13 mouse cellular contexts compared by ENCODE assay signal in genomic region chr12:85623711-85624110, GRCm38 (mm10). TPM values are rescaled to one million over a fixed set of nuclear protein-coding genes. Genes with fewer than 3 reads are reported as not detected.
DNase-seq lines count a peak whose midpoint lies in the region; ATAC-seq lines count a peak whose summit lies in the region.
"Had no signal": no experiment of that assay in that cellular context is flagged by ENCODE, and none has a peak within 500 bp of the region (broad histone marks: within the 10 kb centered on the region; RNA-seq: fewer than 3 reads in every experiment).

No protein-coding gene starts in this region.

- no peak for DNase-seq in heart, adult 11 months
- DNase-seq in liver, embryonic 11.5 days (ENCODE audit: low spot score), result no peak
- DNase-seq in embryonic facial prominence, embryonic 14.5 days (ENCODE audit: low spot score), result no peak
- DNase-seq in lung, postnatal 25 days (ENCODE audit: low spot score), result peak; percentile 54
- DNase-seq in midbrain, embryonic 14.5 days, result no peak
- DNase-seq in adrenal gland, postnatal 14 days, result no peak
- DNase-seq: cerebellum, adult 11 months; heart, postnatal 36 days; right cerebral cortex, postnatal 14 days had no signal

- H3K9ac ChIP-seq in heart, embryonic 16.5 days (ENCODE audit: low read length), result 0 out of 2 replicates have a peak overlapping the region, but pooled peaks have one; percentile 23
- no peak overlapping the region for H3K9ac ChIP-seq in liver, embryonic 12.5 days
- H3K9ac ChIP-seq in liver, embryonic 11.5 days (ENCODE audit: low read depth, low read length), result no peak overlapping the region
- H3K9ac ChIP-seq in embryonic facial prominence, embryonic 14.5 days (ENCODE audit: low read depth, low read length), result no peak overlapping the region
- no peak overlapping the region for H3K9ac ChIP-seq in midbrain, embryonic 14.5 days (replicated peaks; ENCODE audit: low read length)
- H3K9ac ChIP-seq: midbrain, embryonic 15.5 days; stomach, embryonic 15.5 days had no signal

- H3K4me3 ChIP-seq in heart, embryonic 16.5 days (ENCODE audit: low read length), result no peak overlapping the region
- H3K4me3 ChIP-seq in liver, embryonic 12.5 days, result no peak overlapping the region
- H3K4me3 ChIP-seq in liver, embryonic 11.5 days (ENCODE audit: low read depth, low read length), result no peak overlapping the region
- H3K4me3 ChIP-seq in embryonic facial prominence, embryonic 14.5 days (ENCODE audit: low read depth, low read length), result no peak overlapping the region
- H3K4me3 ChIP-seq in midbrain, embryonic 14.5 days (replicated peaks; ENCODE audit: low read depth, low read length), result no peak overlapping the region
- H3K4me3 ChIP-seq: midbrain, embryonic 15.5 days; stomach, embryonic 15.5 days had no signal

- H3K9me3 ChIP-seq in heart, embryonic 16.5 days (replicated peaks; ENCODE audit: control insufficient read depth, low read length), result no peaks in the 10 kb centered on the region
- H3K9me3 ChIP-seq in liver, embryonic 12.5 days (replicated peaks), result no peaks in the 10 kb centered on the region
- H3K9me3 ChIP-seq in liver, embryonic 11.5 days (ENCODE audit: control insufficient read depth, low read length), result no peaks in the 10 kb centered on the region
- no peaks in the 10 kb centered on the region for H3K9me3 ChIP-seq in embryonic facial prominence, embryonic 14.5 days (ENCODE audit: control insufficient read depth, low read length)
- no peaks in the 10 kb centered on the region for H3K9me3 ChIP-seq in midbrain, embryonic 14.5 days (ENCODE audit: control insufficient read depth, low read length)
- H3K9me3 ChIP-seq: midbrain, embryonic 15.5 days; stomach, embryonic 15.5 days had no signal

- no peak overlapping the region for H3K4me2 ChIP-seq in heart, embryonic 16.5 days (ENCODE audit: low read depth, low read length)
- no peak overlapping the region for H3K4me2 ChIP-seq in liver, embryonic 12.5 days
- no peak overlapping the region for H3K4me2 ChIP-seq in liver, embryonic 11.5 days
- H3K4me2 ChIP-seq in embryonic facial prominence, embryonic 14.5 days (ENCODE audit: low read depth, low read length), result no peak overlapping the region
- no peak overlapping the region for H3K4me2 ChIP-seq in midbrain, embryonic 14.5 days (ENCODE audit: low read length)
- H3K4me2 ChIP-seq: midbrain, embryonic 15.5 days; stomach, embryonic 15.5 days had no signal

- H3K27me3 ChIP-seq in heart, embryonic 16.5 days (ENCODE audit: control insufficient read depth, insufficient read depth, low read length), result no peaks in the 10 kb centered on the region
- H3K27me3 ChIP-seq in liver, embryonic 12.5 days (replicated peaks), result no peaks in the 10 kb centered on the region
- H3K27me3 ChIP-seq in liver, embryonic 11.5 days (replicated peaks; ENCODE audit: control insufficient read depth, insufficient read depth, low read length), result no peaks in the 10 kb centered on the region
- no peaks in the 10 kb centered on the region for H3K27me3 ChIP-seq in embryonic facial prominence, embryonic 14.5 days (replicated peaks; ENCODE audit: control insufficient read depth, insufficient read depth, low read length)
- H3K27me3 ChIP-seq in midbrain, embryonic 14.5 days (ENCODE audit: control insufficient read depth, insufficient read depth, low read length), result no peaks in the 10 kb centered on the region
- H3K27me3 ChIP-seq: midbrain, embryonic 15.5 days; stomach, embryonic 15.5 days had no signal

- peak; percentile 52 for ATAC-seq in heart, embryonic 16.5 days (replicated peaks; ENCODE audit: extremely low read depth, insufficient read depth, low FRiP score)
- ATAC-seq in liver, embryonic 12.5 days, result peak; percentile 35; the same call in 1 of the 2 replicates
- no peak for ATAC-seq in liver, embryonic 11.5 days (replicated peaks; ENCODE audit: low FRiP score)
- peak; percentile 27; the same call in 1 of the 2 replicates for ATAC-seq in embryonic facial prominence, embryonic 14.5 days (ENCODE audit: low read depth)
- ATAC-seq in midbrain, embryonic 14.5 days (ENCODE audit: low FRiP score, low TSS enrichment), result no peak
- ATAC-seq: midbrain, embryonic 15.5 days had no signal

- peak overlapping the region; percentile 70 for H3K27ac ChIP-seq in heart, embryonic 16.5 days (ENCODE audit: low read length)
- H3K27ac ChIP-seq in liver, embryonic 12.5 days, result no peak overlapping the region
- no peak overlapping the region for H3K27ac ChIP-seq in liver, embryonic 11.5 days (ENCODE audit: low read depth, low read length)
- H3K27ac ChIP-seq in embryonic facial prominence, embryonic 14.5 days (replicated peaks; ENCODE audit: low read depth, low read length), result no peak overlapping the region
- no peak overlapping the region for H3K27ac ChIP-seq in midbrain, embryonic 14.5 days (replicated peaks; ENCODE audit: low read depth, low read length)
- H3K27ac ChIP-seq: midbrain, embryonic 15.5 days; stomach, embryonic 15.5 days had no signal

- H3K4me1 ChIP-seq in heart, embryonic 16.5 days (ENCODE audit: control insufficient read depth, insufficient read depth, low read length), result peaks cover 16% of the 10 kb centered on the region
- peaks cover 9% of the 10 kb centered on the region; the same call in 1 of the 2 replicates for H3K4me1 ChIP-seq in liver, embryonic 12.5 days
- no peaks in the 10 kb centered on the region; the same call in none of the 2 replicates for H3K4me1 ChIP-seq in liver, embryonic 11.5 days (replicated peaks; ENCODE audit: control insufficient read depth, insufficient read depth, low read length)
- 0 out of 2 replicates have a peak, but pooled peaks cover 5% of the 10 kb centered on the region for H3K4me1 ChIP-seq in embryonic facial prominence, embryonic 14.5 days (ENCODE audit: control insufficient read depth, insufficient read depth, low read length)
- peaks cover 22% of the 10 kb centered on the region; the same call in 1 of the 2 replicates for H3K4me1 ChIP-seq in midbrain, embryonic 14.5 days (ENCODE audit: control insufficient read depth, insufficient read depth, low read length)

- H3K36me3 ChIP-seq in heart, embryonic 16.5 days (ENCODE audit: control insufficient read depth, insufficient read depth), result no peaks in the 10 kb centered on the region
- H3K36me3 ChIP-seq in liver, embryonic 12.5 days, result no peaks in the 10 kb centered on the region
- H3K36me3 ChIP-seq in liver, embryonic 11.5 days (ENCODE audit: control insufficient read depth, insufficient read depth, low read length), result no peaks in the 10 kb centered on the region
- H3K36me3 ChIP-seq in embryonic facial prominence, embryonic 14.5 days (ENCODE audit: control insufficient read depth, insufficient read depth, low read length), result peaks cover 21% of the 10 kb centered on the region; the same call in 1 of the 2 replicates
- 0 out of 2 replicates have a peak, but pooled peaks cover 4% of the 10 kb centered on the region for H3K36me3 ChIP-seq in midbrain, embryonic 14.5 days (ENCODE audit: control insufficient read depth, insufficient read depth, low read length)
- H3K36me3 ChIP-seq: midbrain, embryonic 15.5 days; stomach, embryonic 15.5 days had no signal

- 34% methylated on average over 3 of the region's 3 CpGs for WGBS in heart, embryonic 16.5 days
- 51% methylated on average over 3 of the region's 3 CpGs for WGBS in liver, embryonic 12.5 days (ENCODE audit: insufficient replicate concordance)
- 53% methylated on average over 3 of the region's 3 CpGs for WGBS in liver, embryonic 11.5 days
- 63% methylated on average over 2 of the region's 3 CpGs for WGBS in embryonic facial prominence, embryonic 14.5 days
- 74% methylated on average over 3 of the region's 3 CpGs for WGBS in midbrain, embryonic 14.5 days

RNA-seq across cellular contexts. Expression of gene Jdp2, which starts 24.9 kb away (rescaled TPM):
- polyA plus RNA-seq in heart, embryonic 16.5 days (2015; fragmentation: Nextera tagmentation; extraction: Ambion mirVana), result 0.34 and 0.37 TPM in 2 replicates
- 0.17 and 0.25 TPM in 2 replicates for polyA plus RNA-seq in liver, embryonic 12.5 days (2016; fragmentation: Nextera tagmentation; extraction: Ambion mirVana)
- polyA plus RNA-seq in liver, embryonic 11.5 days (2014; fragmentation: Nextera tagmentation; extraction: Ambion mirVana), result 0.21 and 0.59 TPM in 2 replicates
- polyA plus RNA-seq in embryonic facial prominence, embryonic 14.5 days (2014; fragmentation: Nextera tagmentation; extraction: Ambion mirVana), result 1.7 and 2.4 TPM in 2 replicates
- polyA plus RNA-seq in midbrain, embryonic 14.5 days (2014; fragmentation: Nextera tagmentation; extraction: Ambion mirVana), result 0.68 and 1.1 TPM in 2 replicates
- total RNA-seq in adrenal gland, postnatal 14 days (2021), result 16.7 and 18.7 TPM in 2 replicates

Comparison
In these comparisons a context has a peak if more than half of its experiments do, and no peak if none do; other contexts are left out.
1. ATAC-seq: peak in heart, embryonic 16.5 days (single experiment), liver, embryonic 12.5 days (single experiment) and embryonic facial prominence, embryonic 14.5 days (single experiment); none in liver, embryonic 11.5 days (single experiment) and midbrain, embryonic 14.5 days (single experiment).